Mouse (Mus musculus): ENCODE measurements around the gene 1700003F12Rik.

DNA sequence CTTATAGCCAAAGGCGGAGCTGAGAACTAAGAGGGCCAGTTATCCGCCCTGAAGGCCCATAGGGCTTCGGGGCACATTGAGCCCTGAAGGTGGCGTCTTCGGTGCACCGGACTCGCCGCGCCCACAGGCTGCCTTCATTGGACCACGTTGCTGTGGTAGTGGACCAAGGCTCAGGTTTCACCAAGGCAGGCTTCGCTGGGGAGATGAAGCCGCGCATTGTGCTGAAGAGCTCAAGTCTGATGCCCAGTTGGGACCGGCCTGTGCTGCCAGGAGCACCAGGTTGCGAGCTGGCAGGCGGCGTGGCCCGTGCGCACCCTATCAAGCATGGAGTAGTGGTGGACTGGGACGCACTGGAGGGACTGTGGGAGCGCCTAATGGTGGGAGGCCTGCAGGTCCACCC is 5.0 kb downstream of the 1700003F12Rik start:
- no peak for TF ChIP-seq CTCF (conservative IDR thresholded peaks at IDR 0.05; ENCODE audit: low read length)
- no peak for TF ChIP-seq NANOG (IDR thresholded peaks at IDR 0.05; ENCODE audit: borderline replicate concordance, low read length)
